Mouse (Mus musculus) heart, postnatal 0 days (tissue): ENCODE measurements around the gene Trim2. TPM values are rescaled to one million over a fixed set of nuclear protein-coding genes. Genes with fewer than 3 reads are reported as not detected.

Experiments
- ATAC-seq: fragments of 200-750 bp; cut with Nextera tagmentation; 2 replicates; pipeline ENCODE4 v1.8.0; 2017; ENCODE audit warnings: low read depth, moderate number of reproducible peaks, moderate library complexity; ENCODE audit not compliant: insufficient read depth
- DNase-seq: peaks from one replicate; pipeline ENCODE4 v3.0.0-alpha.2; 2016; ENCODE audit warnings: low spot score
- H3K27ac ChIP-seq: fragments of 300-500 bp; sonication (generic); 2 replicates; pipeline ENCODE4 v1.5.1; 2014; ENCODE audit warnings: low read depth, mild to moderate bottlenecking
- H3K27me3 ChIP-seq: fragments of 300-500 bp; sonication (generic); 2 replicates; pipeline ENCODE4 v1.6.1; 2014; ENCODE audit warnings: low read length, mixed read lengths; ENCODE audit not compliant: control insufficient read depth, insufficient read depth
- H3K36me3 ChIP-seq: fragments of 300-500 bp; sonication (generic); replicated peaks from 2 replicates; pipeline ENCODE4 v1.6.1; 2014; ENCODE audit warnings: low read length, mixed read lengths; ENCODE audit not compliant: control insufficient read depth, insufficient read depth
- H3K4me1 ChIP-seq: fragments of 300-500 bp; sonication (generic); 2 replicates; pipeline ENCODE4 v1.6.1; 2014; ENCODE audit warnings: antibody characterized with exemption; ENCODE audit not compliant: control insufficient read depth, insufficient read depth
- H3K4me2 ChIP-seq: fragments of 300-500 bp; sonication (generic); 2 replicates; pipeline ENCODE4 v1.6.1; 2014; ENCODE audit warnings: low read depth, mild to moderate bottlenecking, low read length, moderate library complexity
- H3K4me3 ChIP-seq: fragments of 300-500 bp; sonication (generic); 2 replicates; pipeline ENCODE4 v1.5.1; 2014; ENCODE audit warnings: low read depth, low read length
- H3K9ac ChIP-seq: fragments of 300-500 bp; sonication (generic); replicated peaks from 2 replicates; pipeline ENCODE4 v1.6.1; 2014; ENCODE audit warnings: low read depth, low read length, mixed read lengths
- H3K9me3 ChIP-seq: fragments of 300-500 bp; sonication (generic); replicated peaks from 2 replicates; pipeline ENCODE4 v1.6.1; 2016; ENCODE audit warnings: low read length; ENCODE audit not compliant: control insufficient read depth
- CTCF ChIP-seq: IDR thresholded peaks from 2 replicates; pipeline ENCODE4 v1.5.1; 2016; ENCODE audit warnings: antibody characterized with exemption, control low read depth, low read depth
- EP300 ChIP-seq: IDR thresholded peaks from 2 replicates; pipeline ENCODE4 v1.6.1; 2016; ENCODE audit warnings: antibody characterized with exemption, low read depth
- WGBS: fragments of 180-500 bp; shearing (Covaris S2); extraction: QIAGEN DNeasy Blood & Tissue Kit; methylation state at CpG from one replicate; pipeline ENCODE4 v1.1.7; 2014; 5-methylcytosine and 5-hydroxymethylcytosine counted together
- polyA plus RNA-seq: library from polyadenylated mRNA; unstranded; fragments of >200 nt; fragmentation: Nextera tagmentation; extraction: Ambion mirVana; gene quantifications from 2 replicates; pipeline ENCODE4 v1.2.1, GENCODE M21; 2015
- total RNA-seq: library from RNA; depleted of rRNA; stranded (reverse); fragments of >200 nt; gene quantifications from 2 replicates; pipeline ENCODE4 v1.2.3, GENCODE M21; 2014; ENCODE audit warnings: low replicate concordance

The Trim2 gene
- total and polyA plus RNA-seq, 2 experiments from 2014 or later = 6.0 to 6.1 TPM

- DNase-seq = no peak
- Histone ChIP-seq H3K36me3 (no peaks in the 10 kb centered on the region), H3K9ac (no peak overlapping the region), H3K4me1 (no peaks in the 10 kb centered on the region), H3K27me3 (no peaks in the 10 kb centered on the region), H3K27ac (no peak overlapping the region), H3K9me3 (no peaks in the 10 kb centered on the region), H3K4me2 (no peak overlapping the region), H3K4me3 (no peak overlapping the region)
- no peak for ATAC-seq
- WGBS = 82% methylated on average over 13 of the region's 13 CpGs
- TF ChIP-seq CTCF = no peak
- no peak for TF ChIP-seq EP300
Observed at GRCm38 (mm10) chr3:84293666-84294595, 12.7 kb downstream of the Trim2 start.

- DNase-seq (no peak), ATAC-seq (no peak)
- no peaks in the 10 kb centered on the region for H3K4me1 ChIP-seq
- no peak overlapping the region for H3K9ac ChIP-seq
- H3K4me3 ChIP-seq = no peak overlapping the region
- H3K4me2 ChIP-seq = no peak overlapping the region
- no peaks in the 10 kb centered on the region for H3K27me3 ChIP-seq
- no peak for TF ChIP-seq EP300
- TF ChIP-seq CTCF = no peak
- no peaks in the 10 kb centered on the region for H3K9me3 ChIP-seq
- no peaks in the 10 kb centered on the region for H3K36me3 ChIP-seq
- 85% methylated on average over 5 of the region's 5 CpGs for WGBS
- no peak overlapping the region for H3K27ac ChIP-seq
Observed at GRCm38 (mm10) chr3:84292238-84292637, 14.4 kb downstream of the Trim2 start.

- Histone ChIP-seq H3K4me2 (no peak overlapping the region), H3K9me3 (no peaks in the 10 kb centered on the region), H3K4me3 (no peak overlapping the region), H3K9ac (no peak overlapping the region), H3K4me1 (peaks cover 4% of the 10 kb centered on the region; the same call in 1 of the 2 replicates), H3K27ac (no peak overlapping the region), H3K36me3 (no peaks in the 10 kb centered on the region), H3K27me3 (no peaks in the 10 kb centered on the region)
- ATAC-seq (no peak), DNase-seq (no peak)
- 79% methylated on average over 4 of the region's 4 CpGs for WGBS
- TF ChIP-seq CTCF (no peak), EP300 (no peak)
Observed at GRCm38 (mm10) chr3:84288931-84289330, 17.7 kb downstream of the Trim2 start.

GRCm38 (mm10) chr3:84287256-84287655 is 19.4 kb downstream of the Trim2 start:
- no peaks in the 10 kb centered on the region for H3K27me3 ChIP-seq
- no peak for TF ChIP-seq CTCF
- no peak for TF ChIP-seq EP300
- H3K36me3 ChIP-seq = no peaks in the 10 kb centered on the region
- no peak overlapping the region for H3K27ac ChIP-seq
- no peak overlapping the region for H3K9ac ChIP-seq
- 73% methylated on average over 2 of the region's 3 CpGs for WGBS
- ATAC-seq = no peak
- DNase-seq = no peak
- H3K4me3 ChIP-seq = no peak overlapping the region
- H3K4me1 ChIP-seq = peaks cover 14% of the 10 kb centered on the region
- H3K9me3 ChIP-seq = no peaks in the 10 kb centered on the region
- H3K4me2 ChIP-seq = no peak overlapping the region

- WGBS = 72% methylated on average over 5 of the region's 5 CpGs
- TF ChIP-seq EP300 (no peak), CTCF (no peak)
Observed at GRCm38 (mm10) chr3:84286311-84286710, 20.4 kb downstream of the Trim2 start.

GRCm38 (mm10) chr3:84284796-84285195 is 21.9 kb downstream of the Trim2 start:
- no peak for ATAC-seq

More at GRCm38 (mm10) chr3:84286311-84286710, 20.4 kb downstream of the Trim2 start:
- Histone ChIP-seq H3K27me3 (no peaks in the 10 kb centered on the region), H3K9ac (no peak overlapping the region), H3K4me3 (no peak overlapping the region), H3K9me3 (no peaks in the 10 kb centered on the region), H3K27ac (no peak overlapping the region), H3K4me2 (no peak overlapping the region), H3K36me3 (no peaks in the 10 kb centered on the region), H3K4me1 (peaks cover 16% of the 10 kb centered on the region)
- DNase-seq = no peak
- no peak for ATAC-seq

More at GRCm38 (mm10) chr3:84284796-84285195, 21.9 kb downstream of the Trim2 start:
- WGBS = 89% methylated on average over 3 of the region's 3 CpGs
- H3K4me3 ChIP-seq = no peak overlapping the region
- TF ChIP-seq EP300 = no peak
- no peak for TF ChIP-seq CTCF
- H3K36me3 ChIP-seq = no peaks in the 10 kb centered on the region
- peaks cover 16% of the 10 kb centered on the region for H3K4me1 ChIP-seq
- no peak overlapping the region for H3K9ac ChIP-seq
- no peak overlapping the region for H3K27ac ChIP-seq
- H3K27me3 ChIP-seq = no peaks in the 10 kb centered on the region
- no peak for DNase-seq
- H3K9me3 ChIP-seq = no peaks in the 10 kb centered on the region
- no peak overlapping the region for H3K4me2 ChIP-seq
